Mouse (Mus musculus) stomach, postnatal 0 days (tissue): ENCODE measurements around the gene Med16.

Source experiments
- CTCF ChIP-seq: IDR thresholded peaks from 2 replicates; pipeline ENCODE4 v1.5.1; 2016; ENCODE audit warnings: antibody characterized with exemption, low read depth, mild to moderate bottlenecking, moderate library complexity
- EP300 ChIP-seq: optimal IDR thresholded peaks from 2 replicates; pipeline ENCODE3; 2016; ENCODE audit warnings: antibody characterized with exemption

- no peak for TF ChIP-seq EP300
- TF ChIP-seq CTCF: no peak
These were observed 48.0 kb upstream of the Med16 start for GRCm38 (mm10) chr10:79956643-79957154.
